Mouse (Mus musculus): ENCODE data around the gene Tenm3. TPM values are rescaled to one million over a fixed set of nuclear protein-coding genes. Genes with fewer than 3 reads are reported as not detected.

Tenm3 gene
- polyA plus RNA-seq, 1 experiment from 2014 or later: 2.7 TPM

GRCm38 (mm10) chr8:48299341-48299740 is 544.4 kb downstream of the Tenm3 start:
- H3K9me3 ChIP-seq (replicated peaks): no peaks in the 10 kb centered on the region
- H3K4me1 ChIP-seq (replicated peaks): no peaks in the 10 kb centered on the region
- 72% methylated on average over 12 of the region's 12 CpGs for WGBS (ENCODE audit: insufficient replicate concordance)
- H3K4me3 ChIP-seq (replicated peaks): no peak overlapping the region
- H3K27me3 ChIP-seq: no peaks in the 10 kb centered on the region
- no peak for ATAC-seq (ENCODE audit: insufficient read depth)
- H3K27ac ChIP-seq (replicated peaks): no peak overlapping the region
- H3K4me2 ChIP-seq: no peak overlapping the region
- H3K9ac ChIP-seq: no peak overlapping the region
- peaks cover 7% of the 10 kb centered on the region; the same call in 1 of the 2 replicates for H3K36me3 ChIP-seq (replicated peaks)

DNA sequence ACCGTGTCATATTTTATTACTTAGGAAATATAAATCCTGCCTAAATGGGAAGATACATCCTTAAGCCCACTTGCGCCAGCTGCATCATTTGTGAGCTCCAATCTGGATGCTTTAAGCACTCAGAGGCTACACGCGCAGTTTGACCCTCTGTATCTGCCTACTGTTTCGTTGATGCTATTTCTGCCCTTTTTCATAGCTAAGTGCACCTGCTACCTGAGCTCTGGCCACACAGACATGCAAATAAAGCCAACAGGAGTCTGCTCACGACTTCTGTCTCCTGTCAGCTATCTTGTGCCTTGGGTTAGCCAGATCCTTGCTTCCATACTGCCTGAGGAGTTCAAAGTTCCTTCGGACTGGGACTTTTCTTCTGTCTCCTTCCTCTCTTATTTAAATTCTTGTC is 547.4 kb downstream of the Tenm3 start:
- peaks cover 11% of the 10 kb centered on the region; the same call in 1 of the 2 replicates for H3K36me3 ChIP-seq (replicated peaks)
- H3K27ac ChIP-seq (replicated peaks): no peak overlapping the region
- no peaks in the 10 kb centered on the region for H3K9me3 ChIP-seq (replicated peaks)
- H3K27me3 ChIP-seq: no peaks in the 10 kb centered on the region
- no peak overlapping the region for H3K9ac ChIP-seq
- ATAC-seq (ENCODE audit: insufficient read depth): no peak
- H3K4me2 ChIP-seq: no peak overlapping the region
- no peak overlapping the region for H3K4me3 ChIP-seq (replicated peaks)
- 73% methylated on average over 7 of the region's 7 CpGs for WGBS (ENCODE audit: insufficient replicate concordance)
- no peaks in the 10 kb centered on the region for H3K4me1 ChIP-seq (replicated peaks)

DNA sequence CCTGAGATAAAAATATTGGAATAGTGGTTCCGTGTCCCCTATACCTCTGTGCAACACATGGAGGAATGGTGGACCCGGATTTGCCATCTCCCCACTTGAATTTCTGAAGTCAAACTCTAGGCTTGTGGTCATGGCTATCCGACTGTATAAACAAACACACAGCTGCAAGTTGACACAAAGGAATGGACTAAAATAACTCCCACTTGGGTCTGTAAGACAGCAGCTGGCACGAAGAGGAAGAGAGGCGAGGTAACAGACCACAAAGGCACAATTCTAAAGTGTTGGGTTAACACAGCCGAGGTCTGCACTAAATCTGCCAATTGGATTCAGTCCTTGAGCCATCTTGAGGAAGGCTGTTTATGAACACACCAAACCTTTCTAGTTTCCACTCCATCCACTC is 548.2 kb downstream of the Tenm3 start:
- Histone ChIP-seq H3K36me3 (replicated peaks) (peaks cover 11% of the 10 kb centered on the region; the same call in 1 of the 2 replicates), H3K4me1 (replicated peaks) (no peaks in the 10 kb centered on the region), H3K4me2 (no peak overlapping the region), H3K27me3 (no peaks in the 10 kb centered on the region), H3K9me3 (replicated peaks) (no peaks in the 10 kb centered on the region), H3K9ac (no peak overlapping the region), H3K27ac (replicated peaks) (no peak overlapping the region), H3K4me3 (replicated peaks) (no peak overlapping the region)
- no peak for ATAC-seq (ENCODE audit: insufficient read depth)
- 25% methylated on average over 6 of the region's 6 CpGs for WGBS (ENCODE audit: insufficient replicate concordance)

DNA sequence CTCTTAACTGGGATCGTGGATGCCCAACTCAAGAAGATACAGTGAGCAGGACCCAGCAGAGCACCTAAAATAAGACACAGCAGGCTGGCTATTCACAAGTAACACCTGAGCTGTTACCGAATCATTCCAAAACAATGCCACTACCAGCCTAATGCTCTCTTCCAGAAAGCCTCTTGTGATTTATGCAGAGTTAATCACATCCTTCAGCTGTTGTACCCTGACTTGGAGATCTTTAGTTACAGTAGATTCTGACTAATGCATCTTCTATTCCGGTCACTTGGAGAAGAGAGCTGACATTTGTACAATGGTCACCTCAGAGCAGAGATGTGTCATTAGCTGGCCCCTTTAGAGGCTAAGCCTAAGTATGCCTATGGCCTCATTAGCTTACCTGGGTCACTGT is 550.0 kb downstream of the Tenm3 start:
- H3K9me3 ChIP-seq (replicated peaks): no peaks in the 10 kb centered on the region
- no peak for ATAC-seq (ENCODE audit: insufficient read depth)
- WGBS (ENCODE audit: insufficient replicate concordance): 71% methylated on average over 3 of the region's 3 CpGs
- H3K4me1 ChIP-seq (replicated peaks): no peaks in the 10 kb centered on the region
- no peak overlapping the region for H3K27ac ChIP-seq (replicated peaks)
- no peak overlapping the region for H3K9ac ChIP-seq
- H3K27me3 ChIP-seq: no peaks in the 10 kb centered on the region
- no peak overlapping the region for H3K4me3 ChIP-seq (replicated peaks)
- H3K36me3 ChIP-seq (replicated peaks): peaks cover 11% of the 10 kb centered on the region; the same call in 1 of the 2 replicates
- H3K4me2 ChIP-seq: no peak overlapping the region

DNA sequence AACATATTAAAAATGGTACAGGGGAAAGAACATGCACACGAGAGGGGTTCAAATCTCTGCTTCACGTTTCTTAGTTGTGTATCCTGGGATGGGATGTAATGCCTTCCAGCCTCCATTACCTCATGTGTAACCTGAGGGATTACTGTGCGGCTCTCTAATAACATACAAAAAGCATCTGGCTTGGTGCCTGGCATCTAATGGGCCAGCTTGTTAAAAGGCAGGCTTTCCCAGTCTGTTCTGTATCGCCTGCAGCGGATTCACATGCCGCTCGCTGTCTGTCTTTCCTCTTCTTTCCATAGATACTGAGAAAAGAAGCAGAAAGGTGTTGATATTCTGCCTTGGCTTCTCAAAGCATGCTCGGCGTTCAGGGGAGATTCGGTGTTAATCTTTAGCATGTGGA is 558.3 kb downstream of the Tenm3 start:
- no peak overlapping the region for H3K4me2 ChIP-seq
- ATAC-seq (ENCODE audit: insufficient read depth): no peak

DNA sequence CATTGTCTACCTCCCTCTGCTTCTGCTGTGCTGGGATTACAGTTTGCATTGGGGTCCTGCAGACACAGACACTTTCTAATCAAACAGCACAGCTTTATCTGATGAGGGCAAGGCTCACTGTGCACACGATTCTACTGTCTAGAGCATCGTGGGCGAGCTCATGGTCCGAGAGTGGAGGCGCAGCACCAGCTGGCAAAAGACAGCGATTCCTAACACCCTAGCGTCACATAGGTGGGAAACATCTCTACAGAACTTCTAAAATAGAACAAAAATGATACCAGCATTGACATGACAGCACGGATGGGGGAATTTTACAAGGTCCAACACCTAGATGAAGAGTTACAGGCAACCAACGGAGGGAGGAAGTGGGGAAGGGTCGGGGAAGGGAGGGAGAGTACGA is 561.9 kb downstream of the Tenm3 start:
- Histone ChIP-seq H3K4me2 (no peak overlapping the region), H3K36me3 (replicated peaks) (peaks cover under 1% of the 10 kb centered on the region; the same call in 1 of the 2 replicates), H3K27ac (replicated peaks) (no peak overlapping the region), H3K27me3 (no peaks in the 10 kb centered on the region), H3K9me3 (replicated peaks) (no peaks in the 10 kb centered on the region), H3K4me3 (replicated peaks) (no peak overlapping the region), H3K4me1 (replicated peaks) (no peaks in the 10 kb centered on the region), H3K9ac (no peak overlapping the region)
- WGBS (ENCODE audit: insufficient replicate concordance): 68% methylated on average over 11 of the region's 11 CpGs
- no peak for ATAC-seq (ENCODE audit: insufficient read depth)

More for the DNA sequence above, 558.3 kb downstream of the Tenm3 start:
- Histone ChIP-seq H3K27me3 (no peaks in the 10 kb centered on the region), H3K9me3 (replicated peaks) (no peaks in the 10 kb centered on the region), H3K36me3 (replicated peaks) (no peaks in the 10 kb centered on the region), H3K9ac (no peak overlapping the region), H3K4me3 (replicated peaks) (no peak overlapping the region), H3K4me1 (replicated peaks) (no peaks in the 10 kb centered on the region), H3K27ac (replicated peaks) (no peak overlapping the region)
- 78% methylated on average over 10 of the region's 10 CpGs for WGBS (ENCODE audit: insufficient replicate concordance)

- Histone ChIP-seq H3K27me3 (no peaks in the 10 kb centered on the region), H3K4me1 (replicated peaks) (no peaks in the 10 kb centered on the region), H3K27ac (replicated peaks) (no peak overlapping the region), H3K9ac (no peak overlapping the region), H3K4me2 (no peak overlapping the region), H3K36me3 (replicated peaks) (peaks cover 11% of the 10 kb centered on the region), H3K9me3 (replicated peaks) (no peaks in the 10 kb centered on the region), H3K4me3 (replicated peaks) (no peak overlapping the region)
- 59% methylated on average over 2 of the region's 2 CpGs for WGBS (ENCODE audit: insufficient replicate concordance)
- ATAC-seq (ENCODE audit: insufficient read depth): no peak
These were observed 564.4 kb downstream of the Tenm3 start for GRCm38 (mm10) chr8:48279360-48279759.

DNA sequence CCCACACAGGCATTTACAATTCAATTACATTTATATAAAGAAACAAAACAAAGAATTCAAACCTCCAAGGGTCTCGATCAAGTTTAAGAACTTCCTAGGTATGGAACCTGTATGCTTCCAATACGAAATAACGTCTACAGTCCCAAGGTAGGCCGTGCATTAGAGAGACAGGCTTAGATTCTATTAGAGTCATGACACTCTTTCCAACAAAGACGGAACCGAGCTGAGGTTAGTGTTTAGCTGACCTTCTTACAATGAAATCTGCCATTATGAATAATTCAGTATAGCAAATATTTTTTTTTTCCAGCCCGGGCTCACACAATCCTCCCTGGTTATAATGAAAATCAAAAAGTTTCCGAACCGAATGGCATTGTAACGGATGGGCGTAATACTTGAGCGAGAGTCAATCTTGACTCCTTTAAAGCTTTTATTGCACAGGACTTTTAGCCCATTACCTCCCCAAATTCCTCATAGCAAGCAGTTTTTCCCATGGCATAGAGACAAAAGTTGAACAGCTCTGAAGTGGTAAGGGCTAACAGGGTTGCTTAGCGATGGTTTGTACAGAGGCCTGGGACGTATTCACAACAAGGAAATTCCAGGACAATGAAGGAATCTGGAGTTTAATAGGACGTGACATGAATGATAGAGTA is 565.6 kb downstream of the Tenm3 start:
- 77% methylated on average over 15 of the region's 15 CpGs for WGBS (ENCODE audit: insufficient replicate concordance)
- H3K9me3 ChIP-seq (replicated peaks): no peaks in the 10 kb centered on the region
- H3K4me3 ChIP-seq (replicated peaks): no peak overlapping the region

GRCm38 (mm10) chr8:48275066-48275465 is 568.7 kb downstream of the Tenm3 start:
- 79% methylated on average over 11 of the region's 11 CpGs for WGBS (ENCODE audit: insufficient replicate concordance)
- H3K9ac ChIP-seq: no peak overlapping the region

More for the DNA sequence above, 565.6 kb downstream of the Tenm3 start:
- Histone ChIP-seq H3K36me3 (replicated peaks) (peaks cover 11% of the 10 kb centered on the region), H3K27ac (replicated peaks) (no peak overlapping the region), H3K27me3 (no peaks in the 10 kb centered on the region), H3K4me1 (replicated peaks) (no peaks in the 10 kb centered on the region), H3K9ac (no peak overlapping the region), H3K4me2 (no peak overlapping the region)
- no peak for ATAC-seq (ENCODE audit: insufficient read depth)

GRCm38 (mm10) chr8:48274566-48274965 is 569.2 kb downstream of the Tenm3 start:
- Histone ChIP-seq H3K4me3 (replicated peaks) (no peak overlapping the region), H3K9ac (no peak overlapping the region), H3K27me3 (no peaks in the 10 kb centered on the region), H3K4me2 (no peak overlapping the region), H3K27ac (replicated peaks) (no peak overlapping the region), H3K9me3 (replicated peaks) (no peaks in the 10 kb centered on the region), H3K4me1 (replicated peaks) (no peaks in the 10 kb centered on the region), H3K36me3 (replicated peaks) (peaks cover 13% of the 10 kb centered on the region)
- WGBS (ENCODE audit: insufficient replicate concordance): 78% methylated on average over 11 of the region's 11 CpGs
- ATAC-seq (ENCODE audit: insufficient read depth): no peak

More at GRCm38 (mm10) chr8:48275066-48275465, 568.7 kb downstream of the Tenm3 start:
- Histone ChIP-seq H3K36me3 (replicated peaks) (peaks cover 13% of the 10 kb centered on the region), H3K4me2 (no peak overlapping the region), H3K4me1 (replicated peaks) (no peaks in the 10 kb centered on the region), H3K27me3 (no peaks in the 10 kb centered on the region), H3K4me3 (replicated peaks) (no peak overlapping the region), H3K27ac (replicated peaks) (no peak overlapping the region), H3K9me3 (replicated peaks) (no peaks in the 10 kb centered on the region)
- no peak for ATAC-seq (ENCODE audit: insufficient read depth)

GRCm38 (mm10) chr8:48268638-48269037 is 575.1 kb downstream of the Tenm3 start:
- WGBS (ENCODE audit: insufficient replicate concordance): 72% methylated on average over 10 of the region's 10 CpGs

GRCm38 (mm10) chr8:48260265-48260664 is 583.5 kb downstream of the Tenm3 start:
- Histone ChIP-seq H3K36me3 (replicated peaks) (no peaks in the 10 kb centered on the region), H3K27ac (replicated peaks) (no peak overlapping the region), H3K27me3 (no peaks in the 10 kb centered on the region), H3K4me1 (replicated peaks) (no peaks in the 10 kb centered on the region), H3K9ac (no peak overlapping the region), H3K4me3 (replicated peaks) (no peak overlapping the region), H3K4me2 (no peak overlapping the region), H3K9me3 (replicated peaks) (no peaks in the 10 kb centered on the region)
- ATAC-seq (ENCODE audit: insufficient read depth): no peak
- WGBS (ENCODE audit: insufficient replicate concordance): 72% methylated on average over 10 of the region's 10 CpGs

More at GRCm38 (mm10) chr8:48268638-48269037, 575.1 kb downstream of the Tenm3 start:
- H3K27ac ChIP-seq (replicated peaks): no peak overlapping the region
- no peak for ATAC-seq (ENCODE audit: insufficient read depth)
- H3K9ac ChIP-seq: no peak overlapping the region
- no peak overlapping the region for H3K4me2 ChIP-seq
- 0 out of 2 replicates have a peak, but pooled peaks cover 2% of the 10 kb centered on the region for H3K36me3 ChIP-seq (replicated peaks)
- H3K4me1 ChIP-seq (replicated peaks): no peaks in the 10 kb centered on the region
- no peaks in the 10 kb centered on the region for H3K9me3 ChIP-seq (replicated peaks)
- no peaks in the 10 kb centered on the region for H3K27me3 ChIP-seq
- no peak overlapping the region for H3K4me3 ChIP-seq (replicated peaks)
